Mouse (Mus musculus): ENCODE data around the gene Mettl27.
A peak's percentile ranks its signal among the peaks of the same experiment; 100 is the strongest.
"Not testable (repeated sequence)": the region's sequence is repeated elsewhere in the genome, so short reads cannot be mapped to it uniquely, and the experiment has no call there.

Mettl27 gene

DNA sequence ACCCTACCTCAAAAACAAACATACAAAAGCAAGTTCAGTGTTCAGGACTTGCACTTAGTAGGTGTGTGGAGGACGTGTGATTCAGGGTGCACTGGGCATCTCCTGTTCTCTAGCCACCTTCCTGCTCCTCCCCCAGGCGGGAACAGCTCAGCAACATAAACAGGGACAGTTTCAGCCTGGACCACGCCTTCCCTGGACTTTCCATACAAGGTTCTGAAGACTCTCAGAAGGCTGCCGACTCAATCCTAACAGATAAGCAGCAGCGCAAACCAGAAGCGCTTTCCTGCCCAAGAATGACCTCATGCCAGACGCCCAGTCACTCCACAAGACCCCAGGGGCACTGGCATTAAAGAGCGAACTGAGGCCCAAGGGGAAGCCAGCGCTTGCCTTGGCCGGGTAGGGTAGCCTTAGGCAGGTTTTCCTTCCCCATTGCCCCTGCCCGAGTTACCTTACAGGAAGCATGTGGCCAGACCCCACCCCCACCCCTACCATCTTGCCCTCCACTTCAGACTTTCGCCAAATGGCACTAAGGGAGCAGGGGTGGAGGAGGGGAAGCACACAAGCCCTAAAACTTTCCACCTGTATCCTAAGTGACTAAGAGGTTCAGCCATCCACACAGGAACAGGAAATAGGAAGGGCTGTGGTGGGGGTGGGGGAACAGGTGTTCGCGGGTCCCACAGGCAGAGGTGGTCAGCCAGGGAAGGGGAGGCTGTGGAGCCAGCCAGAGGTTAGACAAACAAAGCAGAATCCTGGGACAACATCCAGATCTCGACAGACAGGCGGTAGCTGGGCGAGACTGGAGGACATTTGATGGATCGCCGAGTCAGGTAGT is 19.1 kb downstream of the Mettl27 start:
- DNase-seq (ENCODE audit: low spot score in 2 of 2), result no peak

DNA sequence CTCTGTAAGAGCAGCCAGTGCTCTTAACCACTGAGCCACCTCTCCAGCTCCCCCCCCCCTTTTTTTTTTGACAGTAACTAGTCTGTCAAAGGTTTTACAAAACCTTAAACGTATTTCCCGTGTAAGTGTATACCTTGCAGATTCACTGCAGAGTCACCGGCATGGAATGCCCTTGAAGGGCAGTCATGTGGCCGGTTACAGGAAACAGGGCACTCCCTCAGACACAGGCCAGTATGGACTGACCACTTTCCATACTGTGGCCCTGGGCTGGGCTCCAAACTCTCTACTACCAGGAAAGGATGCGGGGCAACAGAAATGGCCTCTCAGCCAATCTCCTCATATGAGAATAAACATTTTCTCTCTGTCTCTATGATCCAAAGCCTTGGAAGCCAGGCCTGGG is 23.3 kb downstream of the Mettl27 start:
- no peak for DNase-seq (ENCODE audit: low spot score in 2 of 2)

DNA sequence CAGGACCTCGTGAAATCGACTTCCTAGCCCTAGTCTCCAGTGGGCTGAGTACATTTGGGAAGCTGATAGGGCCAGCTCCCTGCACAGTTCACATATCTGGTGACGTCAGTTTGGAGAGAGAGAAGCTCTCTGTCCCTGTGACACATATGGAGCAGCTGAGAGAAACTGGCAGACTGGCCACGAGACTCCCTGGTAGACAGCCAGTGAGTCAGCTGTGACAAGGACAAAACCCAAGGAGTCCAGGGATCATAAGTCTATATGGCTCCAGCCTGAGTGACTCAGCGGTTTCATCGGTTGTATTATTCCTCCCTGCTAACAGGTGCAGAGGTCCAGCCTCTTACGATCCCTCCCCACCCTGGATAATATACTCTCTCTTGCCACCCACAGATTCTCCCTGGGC is 26.9 kb downstream of the Mettl27 start:
- no peak for DNase-seq (ENCODE audit: low spot score in 2 of 2)

- DNase-seq (ENCODE audit: low spot score in 2 of 2), result no peak
These were observed 28.3 kb downstream of the Mettl27 start for GRCm38 (mm10) chr5:134960430-134960829.

DNA sequence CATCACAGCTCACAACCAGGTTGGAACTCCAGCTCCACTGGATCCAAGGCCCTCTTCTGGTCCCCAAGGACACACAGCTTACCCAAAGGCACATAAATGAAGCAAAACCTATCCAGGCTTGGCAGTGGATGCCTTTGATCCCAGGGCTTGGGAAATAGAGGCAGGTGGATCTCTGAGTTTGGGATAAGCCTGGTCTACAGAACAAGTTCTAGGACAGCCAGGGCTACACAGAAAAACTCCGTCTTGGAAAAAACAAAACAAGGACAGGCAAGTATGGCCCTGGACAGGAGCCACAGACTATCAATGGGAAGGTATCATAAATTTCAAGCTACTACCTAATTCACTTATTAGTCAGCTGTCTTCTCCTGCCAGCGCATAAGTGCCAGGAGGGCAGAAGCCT is 29.4 kb downstream of the Mettl27 start:
- DNase-seq (ENCODE audit: low spot score in 2 of 2), result no peak

- DNase-seq (ENCODE audit: low spot score in 2 of 2), result no peak
These were observed 31.4 kb downstream of the Mettl27 start for GRCm38 (mm10) chr5:134963546-134963945.

DNA sequence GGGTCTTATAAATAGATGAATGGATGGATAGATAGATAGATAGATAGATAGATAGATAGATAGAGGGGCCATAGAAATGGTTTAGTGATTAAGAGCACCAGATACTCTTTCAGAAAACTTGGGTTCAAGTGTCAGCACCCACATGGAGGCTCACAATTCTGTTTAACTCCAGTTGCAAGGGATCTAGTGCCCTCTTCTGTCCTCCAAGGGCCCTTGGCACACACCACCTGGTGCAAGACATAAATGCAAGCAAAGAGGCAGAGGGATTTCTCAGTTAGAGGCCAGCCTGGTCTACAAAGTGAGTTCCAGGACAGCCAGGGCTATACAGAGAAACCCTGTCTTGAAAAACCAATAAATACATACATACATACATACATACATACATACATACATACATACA is 32.5 kb downstream of the Mettl27 start:
- DNase-seq (ENCODE audit: low spot score in 2 of 2), result not testable (repeated sequence)

GRCm38 (mm10) chr5:134965473-134965851 is 33.3 kb downstream of the Mettl27 start:
- DNase-seq (ENCODE audit: low spot score in 2 of 2), result peak; percentile 28 to 61

GRCm38 (mm10) chr5:134965852-134966821 is 34.0 kb downstream of the Mettl27 start:
- peak in 1 of 2 experiments; percentile 9 for DNase-seq (ENCODE audit: low spot score in 2 of 2)

DNA sequence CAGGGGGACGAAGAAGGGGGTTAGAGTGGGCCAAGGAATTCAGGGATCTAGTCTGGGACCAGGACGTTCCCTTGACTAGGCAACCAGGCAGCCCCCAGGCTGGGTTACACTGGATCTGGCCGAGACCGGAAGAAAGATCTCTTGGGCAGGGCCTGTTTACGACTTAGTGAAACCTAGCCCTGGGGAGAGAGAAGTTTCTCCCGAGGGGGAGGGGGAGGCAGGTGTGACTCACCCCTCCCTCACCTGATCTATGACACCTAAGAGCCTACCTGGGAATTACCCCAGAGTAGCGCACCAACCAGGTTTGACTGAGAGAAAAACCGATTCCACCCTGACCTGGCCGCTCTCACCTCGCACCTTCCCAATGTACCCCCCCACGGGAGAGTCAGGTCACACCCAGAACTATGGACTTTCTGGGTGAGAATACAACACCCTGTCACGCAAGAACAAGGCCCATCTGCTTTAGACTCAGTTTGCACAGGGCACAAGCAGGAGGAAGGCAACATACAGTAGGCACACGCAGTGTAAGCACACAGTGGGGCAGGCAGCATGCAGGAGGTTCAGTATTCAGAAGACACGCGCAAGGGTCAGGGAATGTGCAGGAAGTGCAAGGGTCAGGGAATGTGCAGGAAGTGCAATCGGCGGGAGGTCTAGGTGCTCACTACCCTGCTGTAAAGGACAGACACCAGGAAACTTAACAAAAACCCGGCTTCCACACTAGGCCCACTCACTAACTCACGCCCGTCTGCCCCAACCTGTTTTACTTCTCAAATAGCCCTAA is 35.2 kb downstream of the Mettl27 start:
- DNase-seq (ENCODE audit: low spot score in 2 of 2), result no peak

DNA sequence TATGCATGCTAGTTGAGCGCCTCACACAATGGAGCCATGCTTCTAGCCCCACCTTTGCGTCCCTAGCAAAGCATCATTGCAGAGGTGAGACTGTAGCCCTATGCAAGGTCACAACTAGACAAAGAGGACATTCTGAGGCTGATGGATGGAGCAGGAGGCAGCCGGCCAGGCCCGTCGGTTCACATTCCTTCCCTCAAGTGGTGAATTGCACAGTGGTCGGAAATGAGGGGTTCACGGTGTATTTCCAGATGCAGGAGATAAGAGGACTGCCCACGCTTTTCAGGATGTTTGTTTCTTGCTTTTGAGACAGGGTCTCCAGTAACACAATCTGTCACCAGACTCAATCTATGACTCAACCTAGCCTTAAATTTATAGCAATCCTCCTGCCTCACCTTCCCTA is 38.5 kb downstream of the Mettl27 start:
- no peak for DNase-seq (ENCODE audit: low spot score in 2 of 2)

DNA sequence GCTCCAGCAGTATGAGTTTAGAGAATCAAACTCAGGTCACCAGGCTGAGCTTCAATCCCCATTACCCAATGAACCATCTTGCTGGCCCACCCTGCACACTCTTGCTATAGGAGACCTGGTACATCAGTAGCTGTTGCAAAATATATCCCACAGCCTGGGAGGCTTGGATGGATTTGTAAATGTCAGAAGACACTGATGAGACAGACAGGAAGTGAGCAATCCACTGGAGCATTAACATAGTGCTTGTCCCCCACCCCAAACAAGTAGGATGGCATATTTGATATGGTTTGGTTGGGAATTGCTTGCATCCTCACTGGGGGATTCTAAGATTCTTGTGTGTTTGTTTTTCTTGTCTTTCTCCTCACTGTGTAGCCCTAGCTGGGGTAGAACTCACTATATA is 40.9 kb downstream of the Mettl27 start:
- DNase-seq (ENCODE audit: low spot score in 2 of 2), result no peak

DNA sequence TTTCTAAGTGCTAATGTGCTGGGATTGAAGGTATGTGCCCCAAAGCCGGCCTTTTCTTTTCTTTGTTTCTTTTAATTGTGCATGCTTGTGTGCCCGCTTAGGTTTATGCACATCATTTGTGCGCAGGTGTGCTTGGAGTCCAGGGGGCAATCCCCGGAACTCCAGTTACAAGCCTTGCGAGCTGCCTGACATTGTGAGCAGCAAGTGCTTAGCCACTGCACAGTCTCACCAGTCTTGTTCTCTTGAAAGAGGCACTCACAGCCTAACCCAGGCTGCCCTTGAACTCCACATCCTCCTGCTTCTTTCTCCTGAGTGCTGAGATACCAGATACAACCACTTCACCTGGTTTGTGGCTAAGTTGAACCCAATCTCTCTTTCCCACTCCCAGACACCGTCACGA is 41.4 kb downstream of the Mettl27 start:
- no peak for DNase-seq (ENCODE audit: low spot score in 2 of 2)

GRCm38 (mm10) chr5:134974294-134974693 is 42.1 kb downstream of the Mettl27 start:
- no peak for DNase-seq (ENCODE audit: low spot score in 2 of 2)

- DNase-seq (ENCODE audit: low spot score in 2 of 2), result no peak
These were observed 42.8 kb downstream of the Mettl27 start for GRCm38 (mm10) chr5:134974921-134975320.

DNA sequence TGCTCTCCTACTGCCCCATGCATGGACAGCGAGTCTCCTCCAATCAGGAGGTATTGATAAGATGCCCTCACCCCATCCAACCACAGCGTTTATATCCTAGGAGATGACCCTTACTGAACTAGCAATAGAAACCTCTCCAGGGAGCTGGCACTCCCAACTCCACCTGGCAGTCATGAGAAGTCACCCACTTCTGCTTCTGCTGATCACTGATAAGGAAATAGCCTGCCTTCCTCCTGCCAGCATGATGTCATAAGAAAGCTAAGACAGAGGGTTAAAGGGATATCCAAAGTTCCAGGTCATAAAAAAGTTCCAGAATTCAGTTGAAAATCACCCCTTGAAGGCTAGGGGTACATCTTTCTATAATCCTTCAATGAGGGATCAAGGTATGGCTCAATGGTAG is 44.0 kb downstream of the Mettl27 start:
- DNase-seq (ENCODE audit: low spot score in 2 of 2), result no peak

DNA sequence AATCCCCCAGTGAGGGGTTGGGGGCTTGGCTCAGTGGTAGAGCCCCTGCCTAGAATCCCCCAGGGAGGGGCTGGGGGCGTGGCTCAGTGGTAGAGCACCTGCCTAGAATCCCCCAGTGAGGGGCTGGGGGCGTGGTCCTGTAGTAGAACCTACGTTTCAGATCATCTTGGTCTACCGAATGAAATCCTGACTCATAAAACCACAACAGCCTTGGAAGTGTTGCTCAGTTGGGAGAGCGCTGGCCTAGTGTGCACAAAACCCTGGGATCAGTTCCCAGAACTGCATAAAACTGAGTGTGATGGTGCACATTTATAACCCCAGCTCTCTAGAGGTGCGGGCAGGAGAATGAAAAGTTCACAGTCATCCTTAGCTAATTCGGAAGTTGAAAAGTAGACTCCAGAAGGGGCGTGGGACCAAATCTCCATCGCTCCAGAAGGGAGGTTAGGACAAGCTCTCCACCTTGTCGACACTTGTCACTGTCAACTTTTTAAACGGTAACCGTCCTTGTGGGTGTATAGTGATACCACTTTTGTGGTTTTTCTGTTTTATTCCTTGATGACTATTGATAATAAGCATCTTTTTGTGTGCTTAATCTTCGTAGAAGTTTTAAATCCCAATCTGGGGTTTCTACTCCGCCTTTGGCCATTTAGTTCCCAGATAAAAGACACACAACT is 44.5 kb downstream of the Mettl27 start:
- DNase-seq (ENCODE audit: low spot score in 2 of 2), result no peak

DNA sequence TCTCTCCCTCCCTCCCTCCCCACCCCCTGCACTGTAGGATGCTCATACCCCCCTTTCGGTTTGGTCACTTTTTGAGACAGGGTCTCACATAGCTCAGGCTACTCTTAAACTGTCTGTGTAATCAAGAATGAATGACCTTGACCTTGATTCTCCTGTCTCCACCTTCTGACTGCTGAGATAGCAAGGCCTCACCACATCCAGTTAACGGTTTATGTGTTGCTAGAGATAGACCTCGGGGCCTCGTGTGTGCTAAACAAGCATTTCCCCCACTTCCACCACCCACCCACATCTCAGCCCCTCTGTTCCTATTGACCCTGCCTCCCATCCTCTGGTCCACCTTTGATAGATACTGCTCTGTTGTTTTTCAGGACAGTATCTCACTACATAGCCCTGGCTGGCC is 45.7 kb downstream of the Mettl27 start:
- DNase-seq (ENCODE audit: low spot score in 2 of 2), result no peak

- DNase-seq (ENCODE audit: low spot score in 2 of 2), result no peak
These were observed 49.0 kb downstream of the Mettl27 start for GRCm38 (mm10) chr5:134981149-134981548.

DNA sequence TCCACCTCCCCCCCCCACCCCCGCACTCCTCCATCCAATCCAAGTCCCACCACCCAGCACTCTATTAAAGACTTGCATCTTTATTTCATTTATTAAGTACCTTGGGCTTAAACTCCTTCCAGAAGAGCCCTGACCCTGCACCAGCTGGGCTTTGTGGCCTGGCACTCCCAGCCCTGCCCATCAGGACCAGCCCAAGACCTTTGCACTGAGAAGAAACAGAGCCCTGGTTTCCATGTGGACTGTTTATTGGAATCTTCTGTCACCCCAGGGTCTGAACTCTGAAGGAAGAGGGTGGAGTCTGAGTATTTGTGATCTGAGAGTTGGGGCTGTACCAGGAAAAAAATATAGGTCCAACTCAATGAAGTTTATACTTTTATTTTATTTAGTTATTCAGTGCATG is 50.9 kb downstream of the Mettl27 start:
- no peak for DNase-seq (ENCODE audit: low spot score in 2 of 2)

- no peak for DNase-seq (ENCODE audit: low spot score in 2 of 2)
These were observed 51.6 kb downstream of the Mettl27 start for GRCm38 (mm10) chr5:134983771-134984170.
